Mouse (Mus musculus) myocyte (in vitro differentiated cells): ENCODE measurements around the gene Cdyl2.

Experiments
- CEBPB ChIP-seq: IDR thresholded peaks from 2 replicates; pipeline ENCODE4 v1.6.1; 2011; ENCODE audit warnings: mild to moderate bottlenecking, moderate library complexity; ENCODE audit not compliant: poor library complexity, insufficient read depth, severe bottlenecking
- E2F4 ChIP-seq: IDR thresholded peaks from one replicate; pipeline ENCODE4 v1.6.1; 2011; ENCODE audit warnings: mild to moderate bottlenecking, control low read depth, moderate library complexity; ENCODE audit not compliant: insufficient read depth
- MAX ChIP-seq: IDR thresholded peaks from one replicate; pipeline ENCODE4 v1.6.1; 2011; ENCODE audit warnings: low read depth, mild to moderate bottlenecking, control low read depth
- MYOD1 ChIP-seq, 3 experiments: IDR thresholded peaks; one replicate each; pipeline ENCODE4 v1.6.1; 2011; ENCODE audit warnings: control low read depth in 2 of 3, low read depth in 2 of 3, mild to moderate bottlenecking in 2 of 3, moderate library complexity in 1 of 3; ENCODE audit not compliant: insufficient read length in 2 of 3, control insufficient read depth in 1 of 3
- MYOG ChIP-seq, 3 experiments: IDR thresholded peaks; one replicate each; pipeline ENCODE4 v1.6.1; 2011; ENCODE audit warnings: control low read depth in 2 of 3, low read depth in 2 of 3, mild to moderate bottlenecking in 2 of 3; ENCODE audit not compliant: insufficient read length in 2 of 3, control insufficient read depth in 1 of 3, insufficient read depth in 1 of 3
- POLR2A ChIP-seq: IDR thresholded peaks from one replicate; pipeline ENCODE4 v1.6.1; 2011; ENCODE audit warnings: low read depth, mild to moderate bottlenecking, control low read depth, moderate library complexity; ENCODE audit not compliant: insufficient read length
- POLR2AphosphoS2 ChIP-seq: IDR thresholded peaks from one replicate; pipeline ENCODE4 v1.6.1; 2011; ENCODE audit warnings: low read depth, control low read depth; ENCODE audit not compliant: insufficient read length
- REST ChIP-seq: IDR thresholded peaks from one replicate; pipeline ENCODE4 v1.6.1; 2011; ENCODE audit warnings: mild to moderate bottlenecking, control low read depth, moderate library complexity; ENCODE audit not compliant: insufficient read depth, insufficient read length
- SRF ChIP-seq: IDR thresholded peaks from one replicate; pipeline ENCODE4 v1.6.1; 2011; ENCODE audit warnings: low read depth; ENCODE audit not compliant: control insufficient read depth, insufficient read length
- TCF12 ChIP-seq: IDR thresholded peaks from one replicate; pipeline ENCODE4 v1.6.1; 2011; ENCODE audit warnings: mild to moderate bottlenecking, control low read depth; ENCODE audit not compliant: poor library complexity, insufficient read depth, severe bottlenecking
- USF1 ChIP-seq: IDR thresholded peaks from one replicate; pipeline ENCODE4 v1.6.1; 2011; ENCODE audit warnings: low read depth, mild to moderate bottlenecking, control low read depth, moderate library complexity

DNA sequence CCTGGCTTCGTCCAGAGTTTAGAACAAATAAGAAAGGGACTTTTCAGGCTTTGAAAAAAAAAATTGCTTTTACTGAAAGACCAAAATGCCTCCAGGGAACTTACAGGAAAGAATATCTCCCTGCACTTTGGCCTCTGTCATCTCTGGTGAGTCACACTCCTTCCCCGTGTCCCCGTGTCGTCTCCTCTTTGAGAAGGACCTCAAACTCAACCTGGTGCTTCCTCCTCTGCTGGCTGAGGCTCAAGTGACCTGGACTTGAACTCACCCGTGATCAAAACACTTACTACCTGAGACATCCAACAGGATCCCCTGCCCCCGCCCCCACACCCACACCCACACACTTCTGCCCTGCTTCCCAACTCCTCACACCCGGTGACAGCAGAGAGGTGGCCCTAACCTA is 103.8 kb downstream of the Cdyl2 start:
- TF ChIP-seq SRF (no peak), POLR2AphosphoS2 (no peak), POLR2A (no peak), MYOG (IDR thresholded peaks at IDR 0.05; ENCODE audit: control insufficient read depth in 1 of 3, insufficient read depth in 1 of 3, insufficient read length in 2 of 3, low read depth in 2 of 3) (no peak), MAX (no peak), MYOD1 (IDR thresholded peaks at IDR 0.05; ENCODE audit: control insufficient read depth in 1 of 3, insufficient read length in 2 of 3, low read depth in 2 of 3) (no peak), USF1 (no peak), CEBPB (no peak), E2F4 (no peak), TCF12 (no peak), REST (no peak)
